Mouse (Mus musculus) stomach, embryonic 14.5 days (tissue): Measurements from ENCODE around the gene Bmp6. TPM values are rescaled to one million over a fixed set of nuclear protein-coding genes. Genes with fewer than 3 reads are reported as not detected.

Source experiments
- ATAC-seq: fragments of 200-750 bp; cut with Nextera tagmentation; 2 replicates; pipeline ENCODE4 v1.8.0; 2017; ENCODE audit warnings: low read depth, moderate TSS enrichment; ENCODE audit not compliant: insufficient number of reproducible peaks, insufficient read depth, low FRiP score
- H3K27ac ChIP-seq: fragments of 300-500 bp; sonication (generic); 2 replicates; pipeline ENCODE4 v1.5.1; 2014; ENCODE audit warnings: mild to moderate bottlenecking, low read length, moderate library complexity, mixed read lengths
- H3K27me3 ChIP-seq: fragments of 300-500 bp; sonication (generic); 2 replicates; pipeline ENCODE4 v1.6.1; 2014; ENCODE audit warnings: low read length, control low read depth, mixed read lengths; ENCODE audit not compliant: control insufficient read depth, insufficient read depth
- H3K36me3 ChIP-seq: fragments of 300-500 bp; sonication (generic); 2 replicates; pipeline ENCODE4 v1.6.1; 2014; ENCODE audit warnings: mild to moderate bottlenecking, control low read depth, low read length, moderate library complexity, mixed read lengths; ENCODE audit not compliant: control insufficient read depth, insufficient read depth
- H3K4me1 ChIP-seq: fragments of 300-500 bp; sonication (generic); 2 replicates; pipeline ENCODE4 v1.6.1; 2014; ENCODE audit warnings: low read length, control low read depth, mixed read lengths; ENCODE audit not compliant: control insufficient read depth, insufficient read depth
- H3K4me2 ChIP-seq: fragments of 300-500 bp; sonication (generic); replicated peaks from 2 replicates; pipeline ENCODE4 v1.6.1; 2014; ENCODE audit warnings: low read depth, low read length, control low read depth
- H3K4me3 ChIP-seq: fragments of 300-500 bp; sonication (generic); 2 replicates; pipeline ENCODE4 v1.5.1; 2014; ENCODE audit warnings: low read depth, low read length, control low read depth
- H3K9ac ChIP-seq: fragments of 300-500 bp; sonication (generic); replicated peaks from 2 replicates; pipeline ENCODE4 v1.6.1; 2014; ENCODE audit warnings: low read depth, mild to moderate bottlenecking, control low read depth, low read length, moderate library complexity, mixed read lengths
- H3K9me3 ChIP-seq: fragments of 300-500 bp; sonication (generic); 2 replicates; pipeline ENCODE4 v1.6.1; 2016; ENCODE audit warnings: low read depth, low read length, control low read depth; ENCODE audit not compliant: control insufficient read depth
- WGBS: fragments of 180-500 bp; shearing (Covaris S2); extraction: QIAGEN DNeasy Blood & Tissue Kit; methylation state at CpG from one replicate; pipeline ENCODE4 v1.1.7; 2014; 5-methylcytosine and 5-hydroxymethylcytosine counted together
- polyA plus RNA-seq: library from polyadenylated mRNA; unstranded; fragments of >200 nt; fragmentation: Nextera tagmentation; extraction: Ambion mirVana; gene quantifications from 2 replicates; pipeline ENCODE4 v1.2.1, GENCODE M21; 2014

Gene Bmp6
- polyA plus RNA-seq, 1 experiment from 2014 or later: 1.8 TPM

GRCm38 (mm10) chr13:38347775-38348135, 2.8 kb downstream of the Bmp6 start:
- H3K27ac ChIP-seq: no peak overlapping the region
- no peak overlapping the region for H3K9ac ChIP-seq
- H3K27me3 ChIP-seq: peaks cover 23% of the 10 kb centered on the region; the same call in 1 of the 2 replicates
- peak overlapping the region; percentile 82; the same call in 1 of the 2 replicates for H3K4me2 ChIP-seq
- ATAC-seq: no peak
- H3K9me3 ChIP-seq: no peaks in the 10 kb centered on the region
- H3K4me1 ChIP-seq: peaks cover 24% of the 10 kb centered on the region; the same call in 1 of the 2 replicates
- H3K4me3 ChIP-seq: no peak overlapping the region; the same call in 1 of the 2 replicates
- H3K36me3 ChIP-seq: no peaks in the 10 kb centered on the region
- WGBS: 43% methylated on average over 5 of the region's 5 CpGs

DNA sequence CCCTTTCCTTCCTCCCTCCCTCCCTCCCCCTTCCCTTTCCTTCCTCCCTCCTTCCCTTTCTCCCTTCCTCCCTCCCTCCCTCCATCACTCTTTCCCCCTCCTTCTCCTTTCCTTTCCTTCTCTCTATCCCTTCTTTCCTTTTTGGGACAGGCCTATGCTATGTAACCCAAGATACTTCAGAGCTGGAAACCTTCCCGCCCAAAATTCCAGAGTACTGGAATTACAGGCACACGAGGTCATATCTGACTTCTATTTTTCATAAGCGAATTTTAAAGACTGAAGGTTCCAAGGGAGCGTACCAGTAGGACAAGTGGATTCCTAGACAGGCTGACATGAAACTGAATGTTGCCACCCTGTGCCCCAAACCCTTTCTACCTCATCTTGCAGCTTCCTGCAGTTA, 4.1 kb downstream of the Bmp6 start:
- 67% methylated on average over 4 of the region's 4 CpGs for WGBS

GRCm38 (mm10) chr13:38349818-38350217, 4.9 kb downstream of the Bmp6 start:
- no peak for ATAC-seq
- Histone ChIP-seq H3K36me3 (no peaks in the 10 kb centered on the region), H3K4me3 (no peak overlapping the region), H3K9ac (no peak overlapping the region), H3K27me3 (peaks cover 23% of the 10 kb centered on the region; the same call in 1 of the 2 replicates), H3K27ac (no peak overlapping the region), H3K4me2 (no peak overlapping the region), H3K9me3 (no peaks in the 10 kb centered on the region), H3K4me1 (peaks cover 24% of the 10 kb centered on the region; the same call in 1 of the 2 replicates)
- WGBS: 65% methylated on average over 5 of the region's 5 CpGs

More for the DNA sequence above, 4.1 kb downstream of the Bmp6 start:
- no peak for ATAC-seq
- Histone ChIP-seq H3K9ac (no peak overlapping the region), H3K4me1 (peaks cover 24% of the 10 kb centered on the region; the same call in 1 of the 2 replicates), H3K4me3 (no peak overlapping the region), H3K36me3 (no peaks in the 10 kb centered on the region), H3K27ac (no peak overlapping the region), H3K4me2 (no peak overlapping the region), H3K27me3 (peaks cover 23% of the 10 kb centered on the region; the same call in 1 of the 2 replicates), H3K9me3 (no peaks in the 10 kb centered on the region)

GRCm38 (mm10) chr13:38351996-38352395, 7.1 kb downstream of the Bmp6 start:
- H3K9me3 ChIP-seq: no peaks in the 10 kb centered on the region
- 0 out of 2 replicates have a peak, but pooled peaks have one; percentile 56 for ATAC-seq
- no peak overlapping the region for H3K27ac ChIP-seq
- 26% methylated on average over 5 of the region's 5 CpGs for WGBS
- no peaks in the 10 kb centered on the region for H3K36me3 ChIP-seq
- peaks cover 9% of the 10 kb centered on the region; the same call in 1 of the 2 replicates for H3K4me1 ChIP-seq
- no peak overlapping the region for H3K4me3 ChIP-seq
- no peak overlapping the region for H3K4me2 ChIP-seq
- H3K27me3 ChIP-seq: peaks cover 15% of the 10 kb centered on the region; the same call in 1 of the 2 replicates
- H3K9ac ChIP-seq: no peak overlapping the region

GRCm38 (mm10) chr13:38352986-38353385, 8.1 kb downstream of the Bmp6 start:
- no peak for ATAC-seq
- Histone ChIP-seq H3K27ac (no peak overlapping the region), H3K4me2 (no peak overlapping the region), H3K4me3 (no peak overlapping the region), H3K4me1 (0 out of 2 replicates have a peak, but pooled peaks cover 5% of the 10 kb centered on the region), H3K36me3 (no peaks in the 10 kb centered on the region), H3K9ac (no peak overlapping the region), H3K27me3 (0 out of 2 replicates have a peak, but pooled peaks cover 5% of the 10 kb centered on the region), H3K9me3 (no peaks in the 10 kb centered on the region)
- WGBS: 67% methylated on average over 10 of the region's 10 CpGs

DNA sequence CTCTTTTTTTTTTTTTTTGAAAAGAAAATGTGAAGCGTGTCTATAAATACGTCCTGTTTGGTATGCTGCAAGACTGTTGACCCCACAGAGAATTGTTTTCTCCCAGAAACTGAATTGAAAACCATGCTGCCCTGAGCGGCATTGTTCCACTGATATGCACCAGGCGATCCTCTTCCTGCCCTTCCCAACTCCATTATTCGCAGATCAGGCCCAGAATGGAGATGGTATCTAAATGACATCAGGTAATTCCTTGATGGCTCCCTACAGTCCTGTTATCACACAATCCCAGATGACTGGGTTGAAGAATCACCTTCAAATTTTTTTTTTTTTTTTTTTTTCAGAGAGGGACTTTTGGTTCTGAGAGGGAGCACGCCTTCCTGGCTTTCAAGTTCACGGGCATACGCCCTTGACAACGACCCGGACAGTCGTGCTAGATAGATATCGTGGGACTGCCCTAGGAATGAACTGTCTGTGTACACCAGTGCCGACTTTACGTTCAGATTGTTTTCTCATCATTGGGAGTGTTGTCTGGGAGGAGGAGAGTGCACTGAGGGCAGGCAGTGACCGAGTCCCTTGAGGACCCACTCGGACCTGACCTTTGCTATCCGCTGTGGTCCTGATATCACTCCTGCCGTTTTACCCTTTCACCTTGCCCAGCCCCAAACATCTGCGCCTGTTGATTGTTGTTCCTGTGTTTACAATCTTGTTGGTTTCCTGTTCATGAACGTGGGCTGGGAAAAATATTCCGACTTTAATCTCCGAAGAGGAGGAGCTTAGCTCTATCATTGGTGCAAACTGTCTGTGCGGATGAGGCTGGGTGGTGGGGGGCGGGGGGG, 8.7 kb downstream of the Bmp6 start:
- H3K4me2 ChIP-seq: no peak overlapping the region
- 62% methylated on average over 24 of the region's 24 CpGs for WGBS
- H3K9me3 ChIP-seq: no peaks in the 10 kb centered on the region
- ATAC-seq: no peak
- no peak overlapping the region for H3K4me3 ChIP-seq
- H3K36me3 ChIP-seq: no peaks in the 10 kb centered on the region
- H3K27ac ChIP-seq: no peak overlapping the region
- 0 out of 2 replicates have a peak, but pooled peaks cover 4% of the 10 kb centered on the region for H3K27me3 ChIP-seq
- 0 out of 2 replicates have a peak, but pooled peaks cover 5% of the 10 kb centered on the region for H3K4me1 ChIP-seq
- H3K9ac ChIP-seq: no peak overlapping the region

GRCm38 (mm10) chr13:38354284-38354683, 9.4 kb downstream of the Bmp6 start:
- Histone ChIP-seq H3K36me3 (no peaks in the 10 kb centered on the region), H3K4me1 (0 out of 2 replicates have a peak, but pooled peaks cover 8% of the 10 kb centered on the region), H3K9me3 (no peaks in the 10 kb centered on the region), H3K27me3 (0 out of 2 replicates have a peak, but pooled peaks cover 3% of the 10 kb centered on the region), H3K9ac (no peak overlapping the region), H3K4me3 (no peak overlapping the region), H3K4me2 (no peak overlapping the region), H3K27ac (no peak overlapping the region)
- no peak for ATAC-seq
- WGBS: 70% methylated on average over 1 of the region's 1 CpGs

GRCm38 (mm10) chr13:38359045-38359444, 14.1 kb downstream of the Bmp6 start:
- Histone ChIP-seq H3K36me3 (no peaks in the 10 kb centered on the region), H3K4me3 (no peak overlapping the region), H3K4me2 (no peak overlapping the region), H3K27ac (no peak overlapping the region), H3K9me3 (no peaks in the 10 kb centered on the region), H3K27me3 (no peaks in the 10 kb centered on the region), H3K9ac (no peak overlapping the region), H3K4me1 (0 out of 2 replicates have a peak, but pooled peaks cover 3% of the 10 kb centered on the region)
- WGBS: 41% methylated on average over 4 of the region's 4 CpGs
- ATAC-seq: no peak
